Mouse (Mus musculus) neural tube, embryonic 15.5 days (tissue): Measurements from ENCODE around the gene Cltb. TPM values are rescaled to one million over a fixed set of nuclear protein-coding genes. Genes with fewer than 3 reads are reported as not detected.

Source experiments
- ATAC-seq: fragments of 200-750 bp; cut with Nextera tagmentation; 2 replicates; pipeline ENCODE4 v1.8.0; 2017; ENCODE audit warnings: mild to moderate bottlenecking, moderate TSS enrichment, moderate library complexity; ENCODE audit not compliant: low FRiP score
- H3K27ac ChIP-seq: fragments of 300-500 bp; sonication (generic); replicated peaks from 2 replicates; pipeline ENCODE4 v1.5.1; 2015; ENCODE audit warnings: mild to moderate bottlenecking, inconsistent platforms
- H3K27me3 ChIP-seq: fragments of 300-500 bp; sonication (generic); replicated peaks from 2 replicates; pipeline ENCODE4 v1.6.1; 2015; ENCODE audit warnings: inconsistent platforms
- H3K36me3 ChIP-seq: fragments of 300-500 bp; sonication (generic); 2 replicates; pipeline ENCODE4 v1.6.1; 2015; ENCODE audit warnings: inconsistent platforms
- H3K4me1 ChIP-seq: fragments of 300-500 bp; sonication (generic); 2 replicates; pipeline ENCODE4 v1.6.1; 2015; ENCODE audit warnings: inconsistent platforms
- H3K4me2 ChIP-seq: fragments of 300-500 bp; sonication (generic); 2 replicates; pipeline ENCODE4 v1.6.1; 2015; ENCODE audit warnings: inconsistent platforms, mild to moderate bottlenecking, moderate library complexity
- H3K4me3 ChIP-seq: fragments of 300-500 bp; sonication (generic); replicated peaks from 2 replicates; pipeline ENCODE4 v1.5.1; 2015; ENCODE audit warnings: mild to moderate bottlenecking, inconsistent platforms
- H3K9ac ChIP-seq: fragments of 300-500 bp; sonication (generic); replicated peaks from 2 replicates; pipeline ENCODE4 v1.6.1; 2015; ENCODE audit warnings: mild to moderate bottlenecking, inconsistent platforms
- H3K9me3 ChIP-seq: fragments of 300-500 bp; sonication (generic); replicated peaks from 2 replicates; pipeline ENCODE4 v1.6.1; 2016; ENCODE audit warnings: inconsistent platforms
- WGBS: fragments of 180-500 bp; shearing (Covaris S2); methylation state at CpG from one replicate; pipeline ENCODE4 v1.1.7; 2015; ENCODE audit warnings: mixed read lengths; 5-methylcytosine and 5-hydroxymethylcytosine counted together
- polyA plus RNA-seq: library from polyadenylated mRNA; unstranded; fragments of >200 nt; fragmentation: Nextera tagmentation; extraction: Ambion mirVana; gene quantifications from 2 replicates; pipeline ENCODE4 v1.2.1, GENCODE M21; 2015

Cltb gene
- polyA plus RNA-seq, 1 experiment from 2014 or later = 259 TPM

- peaks cover 27% of the 10 kb centered on the region for H3K36me3 ChIP-seq
- H3K4me2 ChIP-seq = peak within 1 kb of the TSS; percentile 88
- no peaks in the 10 kb centered on the region for H3K27me3 ChIP-seq
- H3K9me3 ChIP-seq = no peaks in the 10 kb centered on the region
- peak within 1 kb of the TSS; percentile 100 for H3K4me3 ChIP-seq
- ATAC-seq = peak; percentile 92
- under 1% methylated on average over 54 of the region's 55 CpGs for WGBS
- H3K9ac ChIP-seq = peak within 1 kb of the TSS; percentile 97
- H3K4me1 ChIP-seq = peaks cover 42% of the 10 kb centered on the region
- H3K27ac ChIP-seq = peak within 1 kb of the TSS; percentile 86
Observed at GRCm38 (mm10) chr13:54574854-54575481, 36.2 kb downstream of the Cltb start, which contains the start of gene Arl10. Gene Arl10 (plus strand): TSS chr13:54575015.

GRCm38 (mm10) chr13:54572621-54573020 is 38.5 kb downstream of the Cltb start:
- no peaks in the 10 kb centered on the region for H3K9me3 ChIP-seq
- peaks cover 9% of the 10 kb centered on the region for H3K36me3 ChIP-seq
- ATAC-seq = no peak
- H3K4me2 ChIP-seq = no peak overlapping the region
- H3K4me1 ChIP-seq = peaks cover 29% of the 10 kb centered on the region
- H3K4me3 ChIP-seq = no peak overlapping the region
- no peak overlapping the region for H3K9ac ChIP-seq
- H3K27me3 ChIP-seq = no peaks in the 10 kb centered on the region
- 84% methylated on average over 4 of the region's 4 CpGs for WGBS
- H3K27ac ChIP-seq = no peak overlapping the region

GRCm38 (mm10) chr13:54571637-54572036 is 39.5 kb downstream of the Cltb start:
- Histone ChIP-seq H3K36me3 (peaks cover 1% of the 10 kb centered on the region; the same call in 1 of the 2 replicates), H3K4me3 (no peak overlapping the region), H3K4me2 (no peak overlapping the region), H3K27me3 (no peaks in the 10 kb centered on the region), H3K4me1 (peaks cover 19% of the 10 kb centered on the region), H3K9ac (no peak overlapping the region), H3K27ac (no peak overlapping the region), H3K9me3 (no peaks in the 10 kb centered on the region)
- 26% methylated on average over 2 of the region's 2 CpGs for WGBS
- no peak for ATAC-seq

DNA sequence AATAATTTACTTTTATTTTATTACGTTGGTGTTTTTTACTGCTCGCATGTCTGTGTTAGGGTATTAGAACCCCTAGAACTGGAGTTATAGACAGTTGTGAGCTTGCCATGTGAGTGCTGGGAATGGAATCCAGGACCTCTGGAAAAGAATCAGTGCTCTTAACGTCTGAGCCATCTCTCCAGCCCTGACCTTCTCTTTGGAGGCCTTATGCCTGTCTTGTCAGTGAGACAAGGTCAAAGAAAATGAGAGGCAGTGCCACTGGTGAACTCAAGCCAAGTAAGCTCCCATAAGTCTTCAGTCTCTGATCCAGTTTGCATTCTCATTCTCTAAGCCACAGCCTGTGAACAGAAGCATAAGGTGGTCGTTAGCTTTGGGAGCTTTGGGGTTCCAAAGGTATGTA is 40.4 kb downstream of the Cltb start:
- Histone ChIP-seq H3K27ac (no peak overlapping the region), H3K4me3 (no peak overlapping the region), H3K4me1 (peaks cover 13% of the 10 kb centered on the region), H3K27me3 (no peaks in the 10 kb centered on the region), H3K9me3 (no peaks in the 10 kb centered on the region), H3K9ac (no peak overlapping the region), H3K36me3 (no peaks in the 10 kb centered on the region), H3K4me2 (no peak overlapping the region)
- 86% methylated on average over 4 of the region's 4 CpGs for WGBS
- ATAC-seq = no peak

GRCm38 (mm10) chr13:54569282-54569681 is 41.9 kb downstream of the Cltb start:
- Histone ChIP-seq H3K27me3 (no peaks in the 10 kb centered on the region), H3K36me3 (no peaks in the 10 kb centered on the region), H3K4me1 (peaks cover 11% of the 10 kb centered on the region), H3K9ac (no peak overlapping the region), H3K4me3 (no peak overlapping the region), H3K9me3 (no peaks in the 10 kb centered on the region), H3K4me2 (no peak overlapping the region), H3K27ac (no peak overlapping the region)
- ATAC-seq = no peak
- WGBS = 43% methylated on average over 1 of the region's 1 CpGs

DNA sequence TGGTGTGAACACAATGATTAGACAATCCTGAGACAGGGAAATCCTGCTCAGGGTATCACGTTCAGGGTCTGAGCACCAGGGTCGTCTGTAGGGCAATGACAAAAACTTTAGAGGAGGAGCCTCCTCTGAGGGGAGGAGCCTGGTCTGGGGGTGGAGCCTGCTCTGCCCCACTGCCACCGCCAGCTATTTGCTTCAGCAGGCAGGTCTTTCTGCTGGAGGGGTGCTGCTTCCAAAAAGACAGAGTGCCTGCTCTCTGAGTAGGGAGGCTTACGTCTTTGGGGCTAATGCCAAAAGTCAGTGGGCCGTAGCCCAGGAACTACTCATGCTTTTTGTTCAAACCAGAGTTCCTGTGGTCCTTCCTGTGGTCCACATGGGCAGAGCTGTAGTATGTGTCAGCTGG is 42.8 kb downstream of the Cltb start:
- Histone ChIP-seq H3K27ac (no peak overlapping the region), H3K36me3 (no peaks in the 10 kb centered on the region), H3K9ac (no peak overlapping the region), H3K4me1 (peaks cover 16% of the 10 kb centered on the region), H3K9me3 (no peaks in the 10 kb centered on the region), H3K4me3 (no peak overlapping the region), H3K27me3 (no peaks in the 10 kb centered on the region), H3K4me2 (no peak overlapping the region)
- 42% methylated on average over 5 of the region's 5 CpGs for WGBS
- no peak for ATAC-seq

- ATAC-seq = peak; percentile 64
- H3K27ac ChIP-seq = peak overlapping the region; percentile 88
- peaks cover 22% of the 10 kb centered on the region for H3K4me1 ChIP-seq
- peak overlapping the region; percentile 85 for H3K4me2 ChIP-seq
- H3K9me3 ChIP-seq = no peaks in the 10 kb centered on the region
- peak overlapping the region; percentile 96 for H3K9ac ChIP-seq
- 57% methylated on average over 8 of the region's 8 CpGs for WGBS
- H3K36me3 ChIP-seq = peaks cover 22% of the 10 kb centered on the region
- H3K27me3 ChIP-seq = no peaks in the 10 kb centered on the region
- peak overlapping the region; percentile 99 for H3K4me3 ChIP-seq
Observed at GRCm38 (mm10) chr13:54565594-54566345, 45.4 kb downstream of the Cltb start.

DNA sequence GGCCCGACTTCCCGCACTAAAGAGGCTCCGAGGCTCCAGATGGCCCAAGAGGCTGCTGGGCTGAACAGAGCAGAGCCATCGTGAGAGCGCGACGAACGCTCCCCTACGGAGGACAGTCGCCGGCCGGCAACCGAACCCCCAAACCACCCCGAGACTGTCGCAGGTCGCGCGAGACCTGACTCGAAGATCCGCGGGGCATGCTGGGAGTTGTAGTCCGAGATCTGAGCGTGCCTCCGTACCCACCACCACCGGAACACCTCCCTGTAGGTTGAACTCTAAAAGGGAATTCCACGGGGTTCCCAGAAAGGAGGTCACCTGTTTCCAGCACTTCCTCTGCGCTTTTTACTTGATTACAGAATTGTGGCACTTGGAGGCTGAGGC is 46.0 kb downstream of the Cltb start, which contains the start of gene 4833439L19Rik:
TSS of gene 4833439L19Rik (minus strand) at position 235 of the 381 bp plus-strand sequence.
- peaks cover 22% of the 10 kb centered on the region for H3K4me1 ChIP-seq
- under 1% methylated on average over 26 of the region's 27 CpGs for WGBS
- H3K27me3 ChIP-seq = no peaks in the 10 kb centered on the region
- H3K4me2 ChIP-seq = peak within 1 kb of the TSS; percentile 85
- ATAC-seq = peak; percentile 96
- peak within 1 kb of the TSS; percentile 99 for H3K4me3 ChIP-seq
- peak within 1 kb of the TSS; percentile 96 for H3K9ac ChIP-seq
- no peaks in the 10 kb centered on the region for H3K9me3 ChIP-seq
- H3K36me3 ChIP-seq = peaks cover 28% of the 10 kb centered on the region
- H3K27ac ChIP-seq = peak within 1 kb of the TSS; percentile 88

- Histone ChIP-seq H3K9ac (peak overlapping the region; percentile 96), H3K27me3 (no peaks in the 10 kb centered on the region), H3K4me3 (peak overlapping the region; percentile 99), H3K9me3 (no peaks in the 10 kb centered on the region), H3K4me1 (peaks cover 22% of the 10 kb centered on the region), H3K36me3 (peaks cover 34% of the 10 kb centered on the region), H3K27ac (peak overlapping the region; percentile 88), H3K4me2 (peak overlapping the region; percentile 85)
- ATAC-seq = peak; percentile 69
- WGBS = 15% methylated on average over 38 of the region's 45 CpGs
Observed at GRCm38 (mm10) chr13:54564232-54565200, 46.6 kb downstream of the Cltb start.

DNA sequence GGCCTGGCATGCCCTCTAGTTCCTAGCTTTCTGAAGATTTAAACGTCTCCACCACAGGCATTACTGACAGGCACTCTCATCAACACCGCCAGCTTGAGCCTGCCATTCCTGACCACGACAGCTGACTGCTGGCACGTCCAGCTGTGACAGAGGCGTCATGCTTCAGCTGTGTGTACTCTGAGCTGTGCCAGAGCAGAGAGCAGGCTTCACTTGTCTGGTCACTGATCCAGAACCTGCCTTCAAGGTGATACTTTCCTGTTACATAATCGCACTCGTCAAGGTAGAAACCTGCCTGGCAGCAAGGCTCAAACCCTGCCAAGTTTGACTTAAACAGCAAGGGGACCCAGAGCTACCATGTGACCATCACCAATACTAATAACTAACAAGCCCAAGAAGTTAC is 48.6 kb downstream of the Cltb start:
- no peak overlapping the region for H3K9ac ChIP-seq
- no peak for ATAC-seq

DNA sequence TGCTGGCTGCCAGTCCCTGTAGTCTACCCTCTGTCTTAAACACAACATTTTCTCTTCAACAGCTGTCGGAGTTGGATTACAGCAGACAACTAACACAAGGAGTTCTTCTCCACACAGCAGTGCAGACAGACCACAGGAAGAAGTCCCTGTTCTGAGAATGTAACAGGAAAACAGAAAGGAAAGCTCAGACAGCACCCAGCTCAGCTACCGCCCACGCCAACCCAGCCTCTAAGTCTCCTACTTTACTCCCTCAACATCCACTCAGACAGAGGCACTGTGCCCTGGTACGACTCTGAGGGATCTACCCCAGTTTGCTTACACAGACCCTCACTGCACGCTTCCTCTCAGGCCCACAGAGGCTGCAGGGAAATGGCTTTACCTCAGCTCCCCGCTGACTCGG is 50.5 kb downstream of the Cltb start:
- Histone ChIP-seq H3K9ac (no peak overlapping the region), H3K36me3 (peaks cover 71% of the 10 kb centered on the region), H3K4me1 (peaks cover 18% of the 10 kb centered on the region), H3K4me2 (no peak overlapping the region), H3K4me3 (no peak overlapping the region), H3K27ac (no peak overlapping the region), H3K9me3 (no peaks in the 10 kb centered on the region), H3K27me3 (no peaks in the 10 kb centered on the region)
- WGBS = 96% methylated on average over 7 of the region's 7 CpGs
- ATAC-seq = no peak

More for the DNA sequence above, 48.6 kb downstream of the Cltb start:
- peaks cover 54% of the 10 kb centered on the region for H3K36me3 ChIP-seq
- H3K27ac ChIP-seq = no peak overlapping the region
- H3K4me2 ChIP-seq = no peak overlapping the region
- H3K4me3 ChIP-seq = no peak overlapping the region
- no peaks in the 10 kb centered on the region for H3K9me3 ChIP-seq
- 85% methylated on average over 7 of the region's 7 CpGs for WGBS
- H3K27me3 ChIP-seq = no peaks in the 10 kb centered on the region
- peaks cover 22% of the 10 kb centered on the region for H3K4me1 ChIP-seq
